27 mouse cellular contexts compared by ENCODE assay signal in the genomic region with DNA sequence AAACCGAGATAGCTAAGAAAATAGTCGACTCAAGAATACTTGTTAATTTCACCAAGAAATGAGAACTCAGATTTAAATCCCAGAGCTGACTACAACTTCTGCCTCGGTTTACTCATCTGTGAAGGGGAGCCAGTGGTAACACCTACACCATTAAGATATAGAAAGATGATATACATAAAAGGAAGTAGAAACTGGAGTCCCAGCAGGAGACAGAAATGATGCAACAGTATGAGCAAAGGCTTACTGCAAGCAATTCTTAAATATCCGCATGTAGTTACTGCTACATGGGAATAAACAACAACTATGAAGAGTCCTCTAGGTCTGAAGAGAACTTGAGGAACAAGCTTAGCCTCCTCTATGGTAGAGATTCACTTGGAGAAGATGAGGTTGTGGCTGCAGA.
"Had no signal": no experiment of that assay in that cellular context is flagged by ENCODE, and none has a peak within 500 bp of the region (broad histone marks: within the 10 kb centered on the region; RNA-seq: fewer than 3 reads in every experiment).

No protein-coding gene starts in this region.

- H3K36me3 ChIP-seq: heart, embryonic 10.5 days; heart, embryonic 12.5 days; hindbrain, embryonic 10.5 days; hindbrain, embryonic 12.5 days; intestine, embryonic 15.5 days; kidney, embryonic 15.5 days; limb, embryonic 10.5 days; limb, embryonic 12.5 days; liver, embryonic 13.5 days had no signal

- H3K27me3 ChIP-seq: heart, embryonic 12.5 days; hindbrain, embryonic 12.5 days; intestine, embryonic 15.5 days; kidney, embryonic 15.5 days; limb, embryonic 12.5 days; liver, embryonic 13.5 days had no signal

- ATAC-seq: hindbrain, embryonic 16.5 days; inflammation-experienced regulatory T-cells, adult 6 months; intestine, embryonic 15.5 days had no signal

- H3K9me3 ChIP-seq: heart, embryonic 10.5 days; heart, embryonic 12.5 days; hindbrain, embryonic 10.5 days; hindbrain, embryonic 12.5 days; intestine, embryonic 15.5 days; kidney, embryonic 15.5 days; limb, embryonic 10.5 days; limb, embryonic 12.5 days; liver, embryonic 13.5 days had no signal

- H3K9ac ChIP-seq: heart, embryonic 12.5 days; hindbrain, embryonic 12.5 days; hindbrain, embryonic 14.5 days; intestine, embryonic 15.5 days; kidney, embryonic 15.5 days; limb, embryonic 12.5 days; liver, embryonic 13.5 days had no signal

- H3K4me1 ChIP-seq: heart, embryonic 10.5 days; hindbrain, embryonic 10.5 days; hindbrain, embryonic 12.5 days; intestine, embryonic 15.5 days; kidney, embryonic 15.5 days; limb, embryonic 10.5 days; limb, embryonic 12.5 days; liver, embryonic 13.5 days had no signal

- H3K4me3 ChIP-seq: heart, embryonic 10.5 days; heart, embryonic 12.5 days; hindbrain, embryonic 10.5 days; hindbrain, embryonic 12.5 days; intestine, embryonic 15.5 days; kidney, embryonic 15.5 days; left cerebral cortex, adult 2 months; limb, embryonic 10.5 days; limb, embryonic 12.5 days; liver, embryonic 13.5 days had no signal

- DNase-seq: gastrocnemius, postnatal 14 days; gastrocnemius, postnatal 36 days; heart, adult 18-20 months; heart, postnatal 10 days; heart, postnatal 4 days; kidney, adult 11 months; kidney, adult 2 months; kidney, adult 9 months; kidney, postnatal 14 days; kidney, postnatal 36 days; layer of hippocampus, adult 9-11 months; liver; liver, embryonic 13.5 days had no signal

- H3K27ac ChIP-seq: heart, embryonic 10.5 days; hindbrain, embryonic 10.5 days; hindbrain, embryonic 12.5 days; hindbrain, embryonic 14.5 days; intestine, embryonic 15.5 days; kidney, embryonic 15.5 days; kidney, postnatal 0 days; left cerebral cortex, adult 2 months; limb, embryonic 10.5 days; limb, embryonic 12.5 days; liver, embryonic 13.5 days had no signal

- H3K4me2 ChIP-seq: heart, embryonic 12.5 days; hindbrain, embryonic 12.5 days; hindbrain, embryonic 14.5 days; intestine, embryonic 15.5 days; kidney, embryonic 15.5 days; limb, embryonic 12.5 days; liver, embryonic 11.5 days; liver, embryonic 13.5 days had no signal
